25 mouse cellular contexts compared by ENCODE assay signal in the genomic region with DNA sequence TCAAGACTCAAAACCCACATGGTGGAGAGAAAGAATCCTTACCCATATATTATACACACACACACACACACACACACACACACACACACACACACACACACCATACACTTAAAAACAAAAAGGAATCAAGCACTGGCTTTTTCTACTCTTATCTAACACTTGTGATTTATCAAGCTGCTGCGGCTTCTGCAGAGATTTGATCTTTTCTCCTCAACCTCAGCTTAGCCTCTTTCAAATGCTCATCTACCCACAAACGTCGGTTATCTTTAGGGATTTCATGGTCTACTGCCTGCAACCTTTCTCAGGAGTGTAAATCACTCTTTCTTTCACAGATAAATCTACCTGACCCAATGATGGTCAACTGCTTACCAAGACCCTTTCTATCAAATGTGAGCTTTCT. TPM values are rescaled to one million over a fixed set of nuclear protein-coding genes. Genes with fewer than 3 reads are reported as not detected.
DNase-seq lines count a peak whose midpoint lies in the region; ATAC-seq and TF ChIP-seq lines count a peak whose summit lies in the region.
"Had no signal": no experiment of that assay in that cellular context is flagged by ENCODE, and none has a peak within 500 bp of the region (broad histone marks: within the 10 kb centered on the region; RNA-seq: fewer than 3 reads in every experiment).

No protein-coding gene starts in this region.

- no peak for TF ChIP-seq CTCF in kidney, adult 2 months (conservative IDR thresholded peaks at IDR 0.05; ENCODE audit: insufficient read depth, insufficient read length, low read depth, low read length)
- no peak for TF ChIP-seq CTCF in MEL (IDR thresholded peaks at IDR 0.05 in 2 of 3, conservative IDR thresholded peaks at IDR 0.05 in 1 of 3; ENCODE audit: control insufficient read depth in 1 of 3, insufficient read depth in 1 of 3, low read depth in 2 of 3, low read length in 3 of 3, poor library complexity in 1 of 3, severe bottlenecking in 1 of 3)

- H3K9ac ChIP-seq in embryonic facial prominence, embryonic 15.5 days: no peak overlapping the region
- no peak overlapping the region for H3K9ac ChIP-seq in MEL (ENCODE audit: control insufficient read depth, low read depth, low read length, poor library complexity, severe bottlenecking)
- no peak overlapping the region for H3K9ac ChIP-seq in intestine, embryonic 15.5 days

- no peak for TF ChIP-seq POLR2A in kidney, adult 2 months (IDR thresholded peaks at IDR 0.05; ENCODE audit: low read depth, low read length)
- TF ChIP-seq POLR2A in MEL (IDR thresholded peaks at IDR 0.05; ENCODE audit: control insufficient read depth in 1 of 2, insufficient read depth in 1 of 2, low read depth in 1 of 2, low read length in 2 of 2, poor library complexity in 1 of 2): no peak

- H3K4me3 ChIP-seq in embryonic facial prominence, embryonic 15.5 days (replicated peaks): no peak overlapping the region
- no peak overlapping the region for H3K4me3 ChIP-seq in embryonic facial prominence, embryonic 10.5 days
- no peak overlapping the region for H3K4me3 ChIP-seq in kidney, adult 2 months (ENCODE audit: insufficient read depth, low read depth, low read length)
- H3K4me3 ChIP-seq in MEL (ENCODE audit: control insufficient read depth in 1 of 2, insufficient read depth in 1 of 2, low read depth in 2 of 2, low read length in 2 of 2): no peak overlapping the region
- no peak overlapping the region for H3K4me3 ChIP-seq in intestine, embryonic 15.5 days (replicated peaks)

- H3K79me2 ChIP-seq in MEL (ENCODE audit: control insufficient read depth, insufficient read depth, low read length, poor library complexity): peaks cover 6% of the 10 kb centered on the region; the same call in 1 of the 2 replicates

- H3K4me1 ChIP-seq in embryonic facial prominence, embryonic 15.5 days: no peaks in the 10 kb centered on the region
- H3K4me1 ChIP-seq in embryonic facial prominence, embryonic 10.5 days: no peaks in the 10 kb centered on the region
- peaks cover 4% of the 10 kb centered on the region for H3K4me1 ChIP-seq in kidney, adult 2 months (ENCODE audit: control insufficient read depth, insufficient read depth, low read length)
- H3K4me1 ChIP-seq in MEL (ENCODE audit: control insufficient read depth in 1 of 2, insufficient read depth in 2 of 2, low read length in 2 of 2): no peaks in the 10 kb centered on the region
- H3K4me1 ChIP-seq in intestine, embryonic 15.5 days (replicated peaks): no peaks in the 10 kb centered on the region

- no peaks in the 10 kb centered on the region for H3K27me3 ChIP-seq in embryonic facial prominence, embryonic 15.5 days
- no peaks in the 10 kb centered on the region for H3K27me3 ChIP-seq in embryonic facial prominence, embryonic 10.5 days (replicated peaks; ENCODE audit: low read depth, poor library complexity, severe bottlenecking)
- no peaks in the 10 kb centered on the region for H3K27me3 ChIP-seq in kidney, adult 2 months (replicated peaks; ENCODE audit: control insufficient read depth, insufficient read depth, low read length)
- H3K27me3 ChIP-seq in MEL (ENCODE audit: control insufficient read depth in 1 of 2, insufficient read depth in 2 of 2, low read length in 2 of 2): no peaks in the 10 kb centered on the region
- H3K27me3 ChIP-seq in intestine, embryonic 15.5 days (replicated peaks): no peaks in the 10 kb centered on the region
- H3K27me3 ChIP-seq: CH12.LX, Patski had no signal

- H3K4me2 ChIP-seq in embryonic facial prominence, embryonic 15.5 days (replicated peaks): no peak overlapping the region
- no peak overlapping the region for H3K4me2 ChIP-seq in intestine, embryonic 15.5 days (replicated peaks)

- H3K27ac ChIP-seq in embryonic facial prominence, embryonic 15.5 days (replicated peaks): 0 out of 2 replicates have a peak overlapping the region, but pooled peaks have one; percentile 14
- H3K27ac ChIP-seq in embryonic facial prominence, embryonic 10.5 days (replicated peaks): no peak overlapping the region
- peak overlapping the region; percentile 56; the same call in 1 of the 2 replicates for H3K27ac ChIP-seq in kidney, adult 2 months (ENCODE audit: insufficient read depth, low read depth, low read length)
- no peak overlapping the region for H3K27ac ChIP-seq in MEL (ENCODE audit: control insufficient read depth, low read depth, low read length)
- H3K27ac ChIP-seq in intestine, embryonic 15.5 days: no peak overlapping the region

- TF ChIP-seq EP300 in MEL (IDR thresholded peaks at IDR 0.05; ENCODE audit: low read depth in 1 of 2, low read length in 2 of 2): no peak

- no peak for TF ChIP-seq RAD21 in MEL (IDR thresholded peaks at IDR 0.05; ENCODE audit: low read depth, low read length)

- WGBS in embryonic facial prominence, embryonic 15.5 days: 78% methylated on average over 3 of the region's 3 CpGs
- WGBS in embryonic facial prominence, embryonic 10.5 days: 82% methylated on average over 3 of the region's 3 CpGs
- 56% methylated on average over 3 of the region's 3 CpGs for WGBS in kidney, adult 2 months
- 70% methylated on average over 3 of the region's 3 CpGs for WGBS in intestine, embryonic 15.5 days

- DNase-seq in embryonic facial prominence, embryonic 10.5 days (ENCODE audit: low spot score): no peak
- DNase-seq in kidney, adult 2 months: no peak
- DNase-seq in kidney, adult 8-10 months: no peak
- no peak for DNase-seq in MEL (ENCODE audit: low read depth, low spot score)
- DNase-seq: adrenal gland, adult 2 months; adrenal gland, adult 8-10 months; adrenal gland, postnatal 10 days; adrenal gland, postnatal 14 days; adrenal gland, postnatal 25 days; adrenal gland, postnatal 36 days; B cell, adult 2 months; cerebellum, adult 11 months; cerebellum, adult 11-12 months; cerebellum, adult 18-20 months; cerebellum, adult 2 months had no signal

- no peak for ATAC-seq in embryonic facial prominence, embryonic 15.5 days (ENCODE audit: insufficient number of reproducible peaks, low FRiP score, low TSS enrichment, low read depth)
- no peak for ATAC-seq in intestine, embryonic 15.5 days
- ATAC-seq: activated CD4-positive, CD25-positive, alpha-beta regulatory T cell, adult 4 months; CD4-positive, CD25-positive, alpha-beta regulatory T cell, adult 4 months; Patski had no signal

- H3K9me3 ChIP-seq in embryonic facial prominence, embryonic 15.5 days (replicated peaks): 0 out of 2 replicates have a peak, but pooled peaks cover 2% of the 10 kb centered on the region
- no peaks in the 10 kb centered on the region for H3K9me3 ChIP-seq in embryonic facial prominence, embryonic 10.5 days
- H3K9me3 ChIP-seq in MEL (replicated peaks; ENCODE audit: insufficient read depth, low read length): no peaks in the 10 kb centered on the region
- no peaks in the 10 kb centered on the region for H3K9me3 ChIP-seq in intestine, embryonic 15.5 days

- peaks cover 13% of the 10 kb centered on the region; the same call in 1 of the 2 replicates for H3K36me3 ChIP-seq in embryonic facial prominence, embryonic 15.5 days
- peaks cover 68% of the 10 kb centered on the region for H3K36me3 ChIP-seq in embryonic facial prominence, embryonic 10.5 days (replicated peaks)
- H3K36me3 ChIP-seq in kidney, adult 2 months (ENCODE audit: control insufficient read depth, insufficient read depth, low read length): no peaks in the 10 kb centered on the region; the same call in 1 of the 2 replicates
- peaks cover 0 to 2% of the 10 kb centered on the region in 2 experiments; a peak in 1 of 4 replicates for H3K36me3 ChIP-seq in MEL (ENCODE audit: control insufficient read depth in 1 of 2, insufficient read depth in 2 of 2, low read length in 2 of 2)
- H3K36me3 ChIP-seq in intestine, embryonic 15.5 days: 0 out of 2 replicates have a peak, but pooled peaks cover 4% of the 10 kb centered on the region

TF ChIP-seq in MEL, 35 proteins besides CTCF, POLR2A, EP300 and RAD21:
- TF ChIP-seq MXI1 (IDR thresholded peaks at IDR 0.05; ENCODE audit: low read depth, low read length) (0 out of 2 replicates have a peak, but pooled peaks have one; percentile 20), CHD2 (IDR thresholded peaks at IDR 0.05; ENCODE audit: low read length) (no peak), RCOR1 (IDR thresholded peaks at IDR 0.05; ENCODE audit: low read depth, low read length) (peak; percentile 91), POLR2AphosphoS5 (IDR thresholded peaks at IDR 0.05; ENCODE audit: borderline replicate concordance, low read depth, low read length) (no peak)
TF ChIP-seq in MEL: peak in this region for 2.

RNA-seq across cellular contexts. Expression of a gene that starts 33.4 kb away (rescaled TPM):
- polyA plus RNA-seq in embryonic facial prominence, embryonic 15.5 days (2015; fragmentation: Nextera tagmentation; extraction: Ambion mirVana): 16.1 and 17.7 TPM in 2 replicates
- polyA plus RNA-seq in embryonic facial prominence, embryonic 10.5 days (2016; fragmentation: Nextera tagmentation; extraction: Ambion mirVana): 25.4 and 25.5 TPM in 2 replicates
- polyA plus RNA-seq in kidney, adult 2 months (2012; rRNA removed): 6.6 and 8.1 TPM in 2 replicates
- total RNA-seq in MEL (2012; rRNA removed): 9.1 and 14.9 TPM in 2 replicates
- polyA plus RNA-seq in MEL (2012; ENCODE audit: insufficient read depth in 1 of 2, insufficient read length in 2 of 2, low read depth in 1 of 2, low replicate concordance in 2 of 2, missing spikeins in 1 of 2): 10 to 100 TPM; 36.8 to 41.1 TPM
- polyA plus RNA-seq in intestine, embryonic 15.5 days (2015; fragmentation: Nextera tagmentation; extraction: Ambion mirVana): 13.2 and 14.8 TPM in 2 replicates

RNA-seq across cellular contexts. Expression of a gene that starts 40.0 kb away (rescaled TPM):
- 15.9 and 23.5 TPM in 2 replicates for polyA plus RNA-seq in embryonic facial prominence, embryonic 15.5 days (2015; fragmentation: Nextera tagmentation; extraction: Ambion mirVana)
- polyA plus RNA-seq in embryonic facial prominence, embryonic 10.5 days (2016; fragmentation: Nextera tagmentation; extraction: Ambion mirVana): not detected in 2 replicates
- not detected in 2 replicates for polyA plus RNA-seq in kidney, adult 2 months (2012; rRNA removed)
- total RNA-seq in MEL (2012; rRNA removed): not detected in 2 replicates
- not detected for polyA plus RNA-seq in MEL (2012; ENCODE audit: insufficient read depth in 1 of 2, insufficient read length in 2 of 2, low read depth in 1 of 2, low replicate concordance in 2 of 2, missing spikeins in 1 of 2)
- polyA plus RNA-seq in intestine, embryonic 15.5 days (2015; fragmentation: Nextera tagmentation; extraction: Ambion mirVana): not detected in 2 replicates
- total RNA-seq: CH12.LX, ES-E14, G1E had no signal
- polyA plus RNA-seq: activated CD4-positive, CD25-positive, alpha-beta regulatory T cell, adult 4 months; CD4-positive, CD25-positive, alpha-beta regulatory T cell, adult 4 months; G1E; Patski had no signal

RNA-seq across cellular contexts. Expression of a gene that starts 50.8 kb away (rescaled TPM):
- 0.14 and 0.19 TPM in 2 replicates for polyA plus RNA-seq in embryonic facial prominence, embryonic 15.5 days (2015; fragmentation: Nextera tagmentation; extraction: Ambion mirVana)
- 0.09 TPM in 1 of 2 replicates, not detected in the other for polyA plus RNA-seq in embryonic facial prominence, embryonic 10.5 days (2016; fragmentation: Nextera tagmentation; extraction: Ambion mirVana)
- 58.0 and 62.5 TPM in 2 replicates for polyA plus RNA-seq in kidney, adult 2 months (2012; rRNA removed)
- total RNA-seq in MEL (2012; rRNA removed): not detected in 2 replicates
- polyA plus RNA-seq in MEL (2012; ENCODE audit: insufficient read depth in 1 of 2, insufficient read length in 2 of 2, low read depth in 1 of 2, low replicate concordance in 2 of 2, missing spikeins in 1 of 2): under 1 TPM in 1 of 2 experiments, not detected in 1; 0.06 TPM
- 11.7 and 12.9 TPM in 2 replicates for polyA plus RNA-seq in intestine, embryonic 15.5 days (2015; fragmentation: Nextera tagmentation; extraction: Ambion mirVana)
- total RNA-seq: adrenal gland, adult 18-20 months; adrenal gland, adult 2 months; adrenal gland, postnatal 36 days; G1E had no signal
- polyA plus RNA-seq: adrenal gland, adult 2 months; C2C12; CD4-positive, CD25-positive, alpha-beta regulatory T cell, adult 4 months; G1E had no signal

Comparison
In these comparisons a context has a peak if more than half of its experiments do, and no peak if none do; other contexts are left out.
1. H3K27ac ChIP-seq: peak in embryonic facial prominence, embryonic 15.5 days (single experiment) and kidney, adult 2 months (single experiment); none in embryonic facial prominence, embryonic 10.5 days (single experiment), MEL (single experiment) and intestine, embryonic 15.5 days (single experiment).
2. RNA of a gene that starts 40.0 kb away (polyA plus RNA-seq): 15.9 to 23.5 TPM in embryonic facial prominence, embryonic 15.5 days; not detected in embryonic facial prominence, embryonic 10.5 days, not detected in kidney, adult 2 months, not detected in MEL and not detected in intestine, embryonic 15.5 days; every median in the first group is over 10 times any median in the second.
3. RNA of a gene that starts 50.8 kb away (polyA plus RNA-seq): 58.0 to 62.5 TPM in kidney, adult 2 months and 11.7 to 12.9 TPM in intestine, embryonic 15.5 days; 0.14 to 0.19 TPM in embryonic facial prominence, embryonic 15.5 days, 0.06 TPM in MEL and 0.09 TPM in embryonic facial prominence, embryonic 10.5 days; every median in the first group is over 10 times any median in the second.